Mouse (Mus musculus): Measurements from ENCODE around the gene Brip1. TPM values are rescaled to one million over a fixed set of nuclear protein-coding genes. Genes with fewer than 3 reads are reported as not detected.
A peak's percentile ranks its signal among the peaks of the same experiment; 100 is the strongest.

Brip1 gene
- polyA plus RNA-seq, 1 experiment = 0.20 TPM

DNA sequence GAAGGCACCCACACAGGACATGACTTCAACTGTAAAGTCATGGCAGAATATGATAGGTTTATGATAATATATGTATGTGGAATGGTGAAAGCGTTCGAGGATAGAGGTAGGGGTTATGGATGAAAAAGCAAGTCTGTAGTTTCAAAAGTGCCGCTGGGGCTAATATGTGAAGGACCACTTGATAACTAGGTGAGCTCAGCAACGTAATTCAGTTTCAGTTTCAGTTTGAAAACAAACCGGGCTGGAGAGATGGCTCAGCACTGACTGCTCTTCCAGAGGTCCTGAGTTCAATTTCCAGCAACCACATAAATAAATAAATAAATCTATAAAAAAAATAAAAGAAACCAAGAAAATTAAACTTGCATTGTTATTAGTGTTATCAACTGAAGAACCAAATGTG, 124.6 kb downstream of the Brip1 start:
- no peak overlapping the region for H3K27ac ChIP-seq (replicated peaks; ENCODE audit: low read depth, low read length)
- H3K4me3 ChIP-seq (ENCODE audit: insufficient read depth, low read depth, low read length) = no peak overlapping the region
- no peaks in the 10 kb centered on the region for H3K4me1 ChIP-seq (ENCODE audit: control insufficient read depth, insufficient read depth, insufficient read length, low read length)

DNA sequence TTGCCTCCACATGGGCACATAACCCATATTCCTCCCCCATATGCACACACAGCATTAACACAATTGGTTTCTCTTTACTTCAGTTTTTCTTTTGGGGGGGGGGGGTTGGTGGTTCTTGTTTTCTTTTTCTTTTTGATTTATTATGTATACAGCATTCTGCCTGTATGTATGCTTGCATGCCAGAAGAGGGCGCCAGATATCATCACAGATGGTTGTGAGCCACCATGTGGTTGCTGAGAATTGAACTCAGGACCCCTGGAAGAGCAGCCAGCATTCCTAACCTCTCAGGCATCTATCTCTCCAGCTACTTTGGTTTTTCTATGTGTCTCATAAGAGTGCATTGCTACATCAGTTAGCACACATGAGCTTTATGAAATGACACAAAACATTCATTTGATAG, 125.6 kb downstream of the Brip1 start:
- H3K27ac ChIP-seq (replicated peaks; ENCODE audit: low read depth, low read length) = no peak overlapping the region
- no peaks in the 10 kb centered on the region for H3K4me1 ChIP-seq (ENCODE audit: control insufficient read depth, insufficient read depth, insufficient read length, low read length)
- no peak overlapping the region for H3K4me3 ChIP-seq (ENCODE audit: insufficient read depth, low read depth, low read length)

DNA sequence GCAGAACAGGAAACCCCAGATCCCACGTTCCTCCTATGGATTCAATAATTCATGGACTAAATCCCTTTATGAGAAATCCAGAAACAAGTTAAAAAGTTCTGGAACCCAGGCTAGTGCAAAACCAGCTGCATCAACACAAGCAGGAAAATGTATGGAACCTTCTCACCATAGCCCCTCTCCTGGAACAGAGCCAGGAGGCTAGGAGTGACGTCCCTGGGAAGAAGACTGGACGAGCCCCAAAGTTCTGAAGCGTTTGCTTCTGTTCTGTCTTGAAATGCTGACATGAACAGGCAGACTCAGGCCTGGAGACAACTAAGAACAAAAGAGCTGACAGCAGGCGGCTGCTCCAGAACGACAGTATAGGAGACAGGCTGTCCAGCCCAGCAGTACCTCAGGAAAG, 132.3 kb downstream of the Brip1 start:
- Histone ChIP-seq H3K27ac (replicated peaks; ENCODE audit: low read depth, low read length) (no peak overlapping the region), H3K4me1 (ENCODE audit: control insufficient read depth, insufficient read depth, insufficient read length, low read length) (no peaks in the 10 kb centered on the region)

DNA sequence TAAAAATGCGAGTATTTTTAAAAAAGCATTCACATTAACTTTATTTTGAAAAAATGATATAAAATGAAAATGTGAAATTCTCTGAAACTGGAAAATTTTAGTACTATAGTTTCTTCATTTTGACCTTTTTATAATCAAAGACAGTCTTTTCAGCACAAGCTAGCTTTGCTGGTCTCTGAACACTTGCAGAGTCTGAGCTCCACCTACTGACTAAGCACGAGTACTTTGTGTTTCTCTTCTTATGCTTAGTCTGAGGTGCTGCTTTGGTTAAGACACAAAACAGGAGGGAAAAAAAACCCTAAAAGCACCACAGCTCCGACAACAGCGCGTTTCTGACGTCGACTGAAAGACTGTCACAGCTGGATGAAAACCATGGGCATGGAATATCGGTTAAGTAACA, 133.8 kb downstream of the Brip1 start:
- Histone ChIP-seq H3K4me1 (ENCODE audit: control insufficient read depth, insufficient read depth, insufficient read length, low read length) (no peaks in the 10 kb centered on the region), H3K4me3 (ENCODE audit: insufficient read depth, low read depth, low read length) (no peak overlapping the region), H3K27ac (replicated peaks; ENCODE audit: low read depth, low read length) (no peak overlapping the region)

More for the DNA sequence above, 132.3 kb downstream of the Brip1 start:
- H3K4me3 ChIP-seq (ENCODE audit: insufficient read depth, low read depth, low read length) = no peak overlapping the region

DNA sequence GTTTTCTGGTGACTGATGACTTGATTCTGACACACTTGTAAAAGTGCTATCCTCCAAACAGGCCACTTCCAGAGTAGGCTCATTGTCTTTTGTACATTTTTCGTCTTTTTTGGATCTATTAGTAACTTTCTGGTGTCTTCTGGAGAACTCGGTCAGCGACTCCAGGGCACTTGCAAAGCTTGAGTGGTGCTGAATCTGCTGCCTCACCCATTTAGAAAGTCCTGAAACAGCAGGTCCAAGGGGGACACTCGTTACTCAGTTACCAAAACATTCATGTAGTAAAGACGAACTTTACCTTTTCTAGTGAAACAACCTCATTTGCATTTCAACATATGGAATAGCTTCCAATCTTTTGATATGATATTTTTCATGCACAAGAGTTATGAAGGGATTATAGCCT, 136.1 kb downstream of the Brip1 start:
- Histone ChIP-seq H3K4me3 (ENCODE audit: insufficient read depth, low read depth, low read length) (no peak overlapping the region), H3K27ac (replicated peaks; ENCODE audit: low read depth, low read length) (no peak overlapping the region), H3K4me1 (ENCODE audit: control insufficient read depth, insufficient read depth, insufficient read length, low read length) (no peaks in the 10 kb centered on the region)

- no peak overlapping the region for H3K4me3 ChIP-seq (ENCODE audit: insufficient read depth, low read depth, low read length)
- H3K4me1 ChIP-seq (ENCODE audit: control insufficient read depth, insufficient read depth, insufficient read length, low read length) = no peaks in the 10 kb centered on the region
- no peak overlapping the region for H3K27ac ChIP-seq (replicated peaks; ENCODE audit: low read depth, low read length)
Observed at GRCm38 (mm10) chr11:86061243-86061642, 139.8 kb downstream of the Brip1 start.

- peak overlapping the region; percentile 58; the same call in 1 of the 2 replicates for H3K27ac ChIP-seq (replicated peaks; ENCODE audit: low read depth, low read length)
- H3K4me1 ChIP-seq (ENCODE audit: control insufficient read depth, insufficient read depth, insufficient read length, low read length) = peaks cover 4% of the 10 kb centered on the region; the same call in 1 of the 2 replicates
- H3K4me3 ChIP-seq (ENCODE audit: insufficient read depth, low read depth, low read length) = no peak overlapping the region
Observed at GRCm38 (mm10) chr11:86059123-86059522, 141.9 kb downstream of the Brip1 start.

GRCm38 (mm10) chr11:86055806-86056205, 145.2 kb downstream of the Brip1 start:
- Histone ChIP-seq H3K4me1 (ENCODE audit: control insufficient read depth, insufficient read depth, insufficient read length, low read length) (peaks cover 4% of the 10 kb centered on the region; the same call in 1 of the 2 replicates), H3K27ac (replicated peaks; ENCODE audit: low read depth, low read length) (peak overlapping the region; percentile 13; the same call in 1 of the 2 replicates), H3K4me3 (ENCODE audit: insufficient read depth, low read depth, low read length) (no peak overlapping the region)

- peaks cover 4% of the 10 kb centered on the region; the same call in 1 of the 2 replicates for H3K4me1 ChIP-seq (ENCODE audit: control insufficient read depth, insufficient read depth, insufficient read length, low read length)
- H3K4me3 ChIP-seq (ENCODE audit: insufficient read depth, low read depth, low read length) = no peak overlapping the region
- no peak overlapping the region for H3K27ac ChIP-seq (replicated peaks; ENCODE audit: low read depth, low read length)
Observed at GRCm38 (mm10) chr11:86051383-86051782, 149.6 kb downstream of the Brip1 start.

DNA sequence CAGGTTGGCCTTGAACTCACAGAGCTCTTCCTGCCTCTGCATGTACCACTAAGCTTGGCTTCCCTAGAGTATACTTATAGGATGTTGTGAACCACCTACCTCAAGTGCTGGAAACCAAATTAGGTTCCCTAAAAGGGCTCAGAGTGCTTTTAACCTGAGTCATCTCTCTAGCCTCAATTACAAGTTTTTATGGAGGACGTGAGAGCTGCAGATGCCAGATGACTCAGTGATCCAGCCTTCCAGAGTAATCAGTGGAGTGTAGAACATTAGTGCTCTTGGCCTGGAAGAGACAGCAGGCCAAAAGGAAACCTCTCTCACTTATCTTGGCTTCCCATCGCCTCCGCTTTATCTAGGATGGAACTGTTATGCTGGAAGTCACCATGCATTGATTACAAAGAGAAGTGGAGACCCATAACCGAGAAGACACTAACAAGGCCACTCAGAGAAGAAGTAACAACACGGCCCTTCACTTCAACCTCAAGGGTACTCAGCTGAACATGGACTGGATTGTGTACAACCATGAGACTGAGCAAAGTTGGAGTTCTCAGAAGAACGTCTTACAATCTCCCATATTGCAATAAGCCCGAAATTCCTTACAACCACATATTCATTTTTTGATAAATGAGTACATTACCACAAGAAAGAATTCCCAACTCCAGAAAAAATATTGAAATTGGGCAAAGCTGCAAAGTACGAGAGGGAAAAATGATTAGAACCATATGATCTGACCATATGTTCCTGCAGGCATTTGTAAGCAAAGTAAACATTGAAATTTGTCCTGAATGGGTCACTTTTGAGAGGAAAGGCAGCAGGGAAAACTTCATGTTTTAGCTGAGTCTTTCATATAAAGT, 150.3 kb downstream of the Brip1 start:
- H3K27ac ChIP-seq (replicated peaks; ENCODE audit: low read depth, low read length) = no peak overlapping the region
- H3K4me3 ChIP-seq (ENCODE audit: insufficient read depth, low read depth, low read length) = no peak overlapping the region
- H3K4me1 ChIP-seq (ENCODE audit: control insufficient read depth, insufficient read depth, insufficient read length, low read length) = peaks cover 4% of the 10 kb centered on the region; the same call in 1 of the 2 replicates

GRCm38 (mm10) chr11:86039994-86040393, 161.0 kb downstream of the Brip1 start:
- no peak overlapping the region for H3K4me3 ChIP-seq (ENCODE audit: insufficient read depth, low read depth, low read length)
- no peaks in the 10 kb centered on the region for H3K4me1 ChIP-seq (ENCODE audit: control insufficient read depth, insufficient read depth, insufficient read length, low read length)

DNA sequence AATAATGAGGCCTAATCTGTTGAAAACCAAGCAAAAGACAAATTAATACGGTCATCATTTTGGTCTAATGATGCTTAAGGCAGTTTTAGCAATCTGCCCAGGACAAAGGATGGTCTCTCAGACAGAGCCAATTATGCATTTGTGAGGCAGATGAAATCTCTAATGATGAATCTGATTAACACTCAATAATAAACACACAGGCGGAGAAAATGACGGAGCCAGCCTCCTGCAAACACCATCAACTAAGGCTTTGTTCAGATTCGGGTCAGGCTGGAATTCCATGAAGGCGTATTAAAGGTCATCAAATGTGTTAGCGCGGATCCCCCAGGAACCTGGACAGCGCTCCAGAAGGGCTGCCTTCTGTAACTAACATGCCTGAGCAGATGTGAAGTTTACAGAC, 161.6 kb downstream of the Brip1 start:
- H3K27ac ChIP-seq (replicated peaks; ENCODE audit: low read depth, low read length) = no peak overlapping the region
- H3K4me1 ChIP-seq (ENCODE audit: control insufficient read depth, insufficient read depth, insufficient read length, low read length) = no peaks in the 10 kb centered on the region
- H3K4me3 ChIP-seq (ENCODE audit: insufficient read depth, low read depth, low read length) = no peak overlapping the region

More at GRCm38 (mm10) chr11:86039994-86040393, 161.0 kb downstream of the Brip1 start:
- no peak overlapping the region for H3K27ac ChIP-seq (replicated peaks; ENCODE audit: low read depth, low read length)

DNA sequence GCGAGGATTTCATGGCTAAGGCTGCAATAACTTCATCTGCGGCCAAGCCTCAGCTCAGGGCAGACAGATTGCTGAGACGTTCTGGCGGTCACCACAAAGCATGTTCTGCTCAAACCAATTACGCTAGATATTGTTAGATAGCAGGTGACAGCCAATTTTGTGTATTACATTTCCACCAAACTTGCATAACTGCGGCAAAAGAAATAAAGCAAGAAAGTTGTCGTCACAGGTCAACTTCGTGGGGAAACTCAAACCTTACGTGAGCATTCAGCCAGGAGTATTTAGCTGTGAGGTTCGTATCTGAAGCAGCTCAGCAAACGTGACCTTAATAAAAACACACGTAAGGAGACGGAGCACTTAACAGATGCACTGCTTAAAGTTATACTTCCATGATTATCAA, 162.3 kb downstream of the Brip1 start:
- Histone ChIP-seq H3K4me3 (ENCODE audit: insufficient read depth, low read depth, low read length) (no peak overlapping the region), H3K27ac (replicated peaks; ENCODE audit: low read depth, low read length) (no peak overlapping the region), H3K4me1 (ENCODE audit: control insufficient read depth, insufficient read depth, insufficient read length, low read length) (no peaks in the 10 kb centered on the region)

GRCm38 (mm10) chr11:86032910-86033309, 168.1 kb downstream of the Brip1 start:
- H3K4me3 ChIP-seq (ENCODE audit: insufficient read depth, low read depth, low read length) = no peak overlapping the region
- no peaks in the 10 kb centered on the region for H3K4me1 ChIP-seq (ENCODE audit: control insufficient read depth, insufficient read depth, insufficient read length, low read length)
- no peak overlapping the region for H3K27ac ChIP-seq (replicated peaks; ENCODE audit: low read depth, low read length)

DNA sequence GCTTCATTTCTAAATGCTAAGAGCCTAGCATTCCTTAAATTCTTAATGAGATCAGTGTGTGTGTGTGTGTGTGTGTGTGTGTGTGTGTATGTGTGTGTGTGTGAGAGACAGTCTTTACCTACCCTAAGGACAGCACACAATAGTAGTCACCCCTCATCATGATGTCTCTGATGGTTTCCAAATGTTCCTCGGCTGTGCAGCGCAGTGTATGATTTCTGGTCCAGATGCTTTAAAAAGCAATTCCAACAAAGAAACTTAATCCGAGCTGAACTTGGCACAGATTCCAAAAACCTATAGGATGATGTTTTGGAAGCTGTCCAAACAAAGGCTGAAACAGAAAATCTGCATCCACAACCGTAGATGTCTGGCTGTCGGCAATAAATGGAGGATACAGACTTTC, 173.0 kb downstream of the Brip1 start:
- no peak overlapping the region for H3K27ac ChIP-seq (replicated peaks; ENCODE audit: low read depth, low read length)
- H3K4me3 ChIP-seq (ENCODE audit: insufficient read depth, low read depth, low read length) = no peak overlapping the region
- H3K4me1 ChIP-seq (ENCODE audit: control insufficient read depth, insufficient read depth, insufficient read length, low read length) = no peaks in the 10 kb centered on the region

DNA sequence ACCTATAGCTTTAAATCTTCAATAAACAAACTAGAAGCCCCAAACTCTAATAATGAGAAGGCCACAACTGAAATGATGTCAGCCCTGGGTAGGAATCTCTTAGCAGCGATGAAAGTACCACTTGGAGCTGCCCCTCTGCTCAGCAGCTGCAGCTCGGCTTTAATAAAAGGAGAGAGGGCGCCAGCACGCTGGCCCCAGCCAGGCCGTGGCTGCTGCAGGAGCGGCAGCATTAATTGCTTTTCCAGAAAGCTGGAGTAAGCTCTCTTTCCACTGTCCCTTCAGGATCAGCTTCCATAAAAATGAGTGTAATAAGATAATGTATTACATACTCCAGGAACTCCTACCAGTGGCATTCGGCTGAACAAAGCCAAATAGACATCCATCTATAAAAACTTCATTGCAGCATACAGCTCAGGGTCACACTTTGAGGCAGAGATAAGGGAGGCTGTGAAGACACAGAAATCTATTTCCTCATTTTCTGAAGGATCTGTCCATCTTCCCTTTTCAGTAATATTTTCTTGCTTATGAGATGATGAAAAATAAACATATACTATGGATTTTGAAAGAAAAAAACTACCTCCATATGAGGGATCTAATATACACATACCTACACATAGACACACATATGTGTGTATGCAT, 174.3 kb downstream of the Brip1 start:
- Histone ChIP-seq H3K27ac (replicated peaks; ENCODE audit: low read depth, low read length) (no peak overlapping the region), H3K4me3 (ENCODE audit: insufficient read depth, low read depth, low read length) (no peak overlapping the region), H3K4me1 (ENCODE audit: control insufficient read depth, insufficient read depth, insufficient read length, low read length) (no peaks in the 10 kb centered on the region)

Measured in brown adipose tissue, adult 24 weeks (tissue).